Mouse (Mus musculus) stomach, embryonic 15.5 days (tissue): ENCODE data around the gene Gm9195. TPM values are rescaled to one million over a fixed set of nuclear protein-coding genes. Genes with fewer than 3 reads are reported as not detected.

ENCODE experiments used
- ATAC-seq: fragments of 200-750 bp; cut with Nextera tagmentation; 2 replicates; pipeline ENCODE4 v1.8.0; 2017; ENCODE audit warnings: low read depth, moderate number of reproducible peaks, moderate TSS enrichment; ENCODE audit not compliant: insufficient read depth, low FRiP score
- H3K27ac ChIP-seq: fragments of 300-500 bp; sonication (generic); 2 replicates; pipeline ENCODE4 v1.5.1; 2015; ENCODE audit warnings: mild to moderate bottlenecking, inconsistent platforms
- H3K27me3 ChIP-seq: fragments of 300-500 bp; sonication (generic); replicated peaks from 2 replicates; pipeline ENCODE4 v1.6.1; 2015; ENCODE audit warnings: inconsistent platforms
- H3K36me3 ChIP-seq: fragments of 300-500 bp; sonication (generic); 2 replicates; pipeline ENCODE4 v1.6.1; 2015; ENCODE audit warnings: inconsistent platforms
- H3K4me1 ChIP-seq: fragments of 300-500 bp; sonication (generic); 2 replicates; pipeline ENCODE4 v1.6.1; 2015; ENCODE audit warnings: inconsistent platforms
- H3K4me2 ChIP-seq: fragments of 300-500 bp; sonication (generic); 2 replicates; pipeline ENCODE4 v1.6.1; 2015; ENCODE audit warnings: mild to moderate bottlenecking, inconsistent platforms
- H3K4me3 ChIP-seq: fragments of 300-500 bp; sonication (generic); replicated peaks from 2 replicates; pipeline ENCODE4 v1.5.1; 2015; ENCODE audit warnings: inconsistent platforms
- H3K9ac ChIP-seq: fragments of 300-500 bp; sonication (generic); 2 replicates; pipeline ENCODE4 v1.6.1; 2015; ENCODE audit warnings: inconsistent platforms
- H3K9me3 ChIP-seq: fragments of 300-500 bp; sonication (generic); 2 replicates; pipeline ENCODE4 v1.6.1; 2016; ENCODE audit warnings: inconsistent platforms
- WGBS: fragments of 180-500 bp; shearing (Covaris S2); methylation state at CpG from one replicate; pipeline ENCODE4 v1.1.7; 2015; 5-methylcytosine and 5-hydroxymethylcytosine counted together
- polyA plus RNA-seq: library from polyadenylated mRNA; unstranded; fragments of >200 nt; fragmentation: Nextera tagmentation; extraction: Ambion mirVana; gene quantifications from 2 replicates; pipeline ENCODE4 v1.2.1, GENCODE M21; 2015

Gene Gm9195
- polyA plus RNA-seq, 1 experiment from 2014 or later, result not detected

DNA sequence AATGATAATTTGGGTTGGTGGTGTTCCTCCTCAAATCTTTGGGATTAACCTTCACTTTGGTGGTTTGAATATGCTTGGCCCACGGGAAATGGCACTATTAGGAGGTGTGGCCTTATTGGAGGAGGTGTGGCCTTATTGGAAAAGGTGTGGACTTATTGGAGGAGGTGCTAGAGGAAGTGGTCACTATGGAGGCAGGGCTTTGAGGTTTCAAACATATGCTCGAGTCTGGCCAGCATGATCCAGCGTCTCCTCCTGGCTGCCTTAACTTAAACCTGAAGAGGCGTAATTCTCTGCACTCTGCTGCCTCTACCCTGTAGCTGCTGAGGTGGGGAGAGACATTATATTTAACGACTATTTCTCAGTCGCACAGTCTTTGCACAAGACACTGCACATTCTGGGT is 11.6 kb upstream of the Gm9195 start:
- Histone ChIP-seq H3K27me3 (no peaks in the 10 kb centered on the region), H3K36me3 (no peaks in the 10 kb centered on the region), H3K9ac (no peak overlapping the region), H3K4me1 (0 out of 2 replicates have a peak, but pooled peaks cover 3% of the 10 kb centered on the region), H3K27ac (no peak overlapping the region), H3K4me2 (no peak overlapping the region), H3K4me3 (no peak overlapping the region), H3K9me3 (no peaks in the 10 kb centered on the region)
- no peak for ATAC-seq
- 48% methylated on average over 6 of the region's 6 CpGs for WGBS

DNA sequence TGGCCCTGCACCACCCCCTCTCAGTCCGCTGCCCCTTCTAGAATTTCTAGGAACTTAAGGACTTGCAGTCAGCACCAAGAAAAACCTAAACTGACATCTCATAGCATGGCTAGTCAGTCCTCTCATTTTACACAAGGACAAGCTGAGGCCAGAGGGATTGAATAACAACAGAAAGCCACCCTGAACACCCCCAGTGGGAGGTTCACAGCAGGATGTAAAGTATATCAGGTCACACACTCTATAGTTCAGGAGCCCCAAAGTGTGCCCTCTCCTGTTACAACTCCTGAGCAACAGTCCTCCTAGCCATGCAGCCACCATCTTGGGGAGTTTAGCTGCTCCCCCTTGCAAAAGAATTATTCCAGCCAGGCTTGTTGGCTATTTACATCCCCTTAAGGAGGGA is 2.1 kb upstream of the Gm9195 start:
- ATAC-seq, result no peak
- H3K27me3 ChIP-seq, result no peaks in the 10 kb centered on the region
- no peak overlapping the region for H3K4me2 ChIP-seq
- no peaks in the 10 kb centered on the region for H3K4me1 ChIP-seq
- H3K27ac ChIP-seq, result no peak overlapping the region
- WGBS, result 79% methylated on average over 1 of the region's 1 CpGs
- no peak overlapping the region for H3K4me3 ChIP-seq
- H3K9me3 ChIP-seq, result no peaks in the 10 kb centered on the region
- H3K9ac ChIP-seq, result no peak overlapping the region
- H3K36me3 ChIP-seq, result no peaks in the 10 kb centered on the region

DNA sequence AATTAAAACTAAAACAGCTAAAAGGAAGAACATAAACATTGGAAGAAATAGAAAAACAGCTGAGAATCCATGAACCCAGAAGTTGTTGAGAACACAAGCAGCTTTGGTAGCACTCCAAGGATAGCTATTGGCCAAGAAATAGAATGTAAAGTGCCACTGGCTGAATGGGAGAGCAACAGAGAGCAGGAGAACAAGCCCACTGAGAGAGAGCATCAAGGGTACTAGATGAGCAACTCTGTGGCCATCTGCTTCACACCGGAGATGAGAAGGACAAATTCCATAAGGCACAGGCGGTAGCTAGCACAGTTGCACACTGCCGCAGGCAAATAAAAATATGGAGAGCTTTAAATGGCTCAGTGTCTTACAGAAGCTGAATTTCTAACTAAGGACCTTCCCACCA is 1.3 kb downstream of the Gm9195 start:
- Histone ChIP-seq H3K36me3 (no peaks in the 10 kb centered on the region), H3K9ac (no peak overlapping the region), H3K27me3 (no peaks in the 10 kb centered on the region), H3K4me2 (no peak overlapping the region), H3K9me3 (no peaks in the 10 kb centered on the region), H3K27ac (no peak overlapping the region), H3K4me3 (no peak overlapping the region), H3K4me1 (no peaks in the 10 kb centered on the region)
- 88% methylated on average over 3 of the region's 3 CpGs for WGBS
- ATAC-seq, result no peak

DNA sequence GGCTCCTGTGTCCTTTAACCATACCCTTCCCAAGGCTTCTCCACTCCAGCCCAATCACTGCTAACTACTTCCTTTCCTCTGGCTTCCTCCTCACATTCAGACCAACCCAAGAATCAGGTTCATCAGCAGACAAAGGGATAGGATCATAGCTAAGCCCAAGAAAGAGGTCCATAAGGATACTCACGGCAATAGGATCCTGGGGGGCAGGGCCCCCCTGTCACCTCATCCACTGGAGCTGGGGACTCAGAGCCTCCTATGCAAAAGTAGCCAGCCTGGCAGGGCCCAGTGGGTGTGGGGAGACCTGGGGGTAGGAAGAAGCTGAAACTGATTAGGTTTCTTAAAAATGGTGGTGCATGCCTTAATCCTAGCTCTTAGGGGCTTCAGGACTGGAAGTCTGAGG is 17.1 kb downstream of the Gm9195 start:
- WGBS, result 79% methylated on average over 1 of the region's 1 CpGs

DNA sequence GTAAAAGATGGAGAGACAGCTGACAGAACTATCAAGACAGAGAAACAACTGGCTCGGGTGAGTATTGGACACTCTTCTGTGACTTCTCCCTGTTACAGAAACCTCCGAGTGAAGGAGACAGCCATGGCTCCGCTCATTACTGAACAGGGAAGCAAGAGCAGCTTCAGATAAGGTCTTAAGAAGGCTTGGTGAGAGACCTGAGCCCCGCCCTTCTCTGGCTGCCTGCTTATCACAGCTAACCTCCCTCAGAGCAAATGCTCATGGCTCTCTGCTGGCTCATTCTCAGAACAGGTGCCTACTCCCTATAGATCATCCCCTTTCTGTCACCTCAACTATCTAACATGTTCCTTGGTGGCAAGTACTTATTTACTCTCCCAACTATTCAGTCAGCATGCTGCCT is 23.2 kb downstream of the Gm9195 start:
- H3K4me3 ChIP-seq, result no peak overlapping the region
- no peak overlapping the region for H3K27ac ChIP-seq
- H3K9ac ChIP-seq, result no peak overlapping the region
- 59% methylated on average over 4 of the region's 4 CpGs for WGBS
- no peaks in the 10 kb centered on the region for H3K36me3 ChIP-seq
- no peaks in the 10 kb centered on the region for H3K4me1 ChIP-seq
- no peak overlapping the region for H3K4me2 ChIP-seq
- no peaks in the 10 kb centered on the region for H3K9me3 ChIP-seq
- no peak for ATAC-seq
- no peaks in the 10 kb centered on the region for H3K27me3 ChIP-seq

More for the DNA sequence above, 17.1 kb downstream of the Gm9195 start:
- Histone ChIP-seq H3K27me3 (no peaks in the 10 kb centered on the region), H3K4me2 (no peak overlapping the region), H3K27ac (no peak overlapping the region), H3K9ac (no peak overlapping the region), H3K9me3 (no peaks in the 10 kb centered on the region), H3K4me3 (no peak overlapping the region), H3K4me1 (no peaks in the 10 kb centered on the region), H3K36me3 (no peaks in the 10 kb centered on the region)
- no peak for ATAC-seq

DNA sequence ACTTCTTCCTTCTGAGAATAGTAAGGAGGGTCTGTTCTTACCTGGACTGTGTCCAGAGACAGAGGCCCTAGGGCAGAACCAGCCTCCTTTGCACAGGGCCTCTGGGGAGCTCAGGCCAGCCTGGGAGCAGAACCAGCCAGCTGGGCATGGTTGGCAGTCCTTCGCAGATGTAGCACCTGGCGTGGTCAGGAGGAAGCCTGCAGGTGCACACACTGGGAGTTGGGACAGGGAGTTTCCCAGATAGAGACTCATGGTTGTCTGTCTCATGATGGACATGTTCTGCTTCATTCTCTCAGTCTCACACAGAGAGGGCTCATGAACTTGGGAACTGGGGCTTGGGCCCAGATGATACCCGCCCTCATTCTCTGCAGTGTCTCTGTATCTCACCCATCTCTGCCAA is 25.3 kb downstream of the Gm9195 start:
- Histone ChIP-seq H3K4me3 (no peak overlapping the region), H3K27ac (no peak overlapping the region), H3K27me3 (no peaks in the 10 kb centered on the region), H3K36me3 (no peaks in the 10 kb centered on the region), H3K9me3 (no peaks in the 10 kb centered on the region), H3K9ac (no peak overlapping the region), H3K4me2 (no peak overlapping the region), H3K4me1 (no peaks in the 10 kb centered on the region)
- no peak for ATAC-seq
- whole genome bisulfite sequencing, result 89% methylated on average over 3 of the region's 3 CpGs

DNA sequence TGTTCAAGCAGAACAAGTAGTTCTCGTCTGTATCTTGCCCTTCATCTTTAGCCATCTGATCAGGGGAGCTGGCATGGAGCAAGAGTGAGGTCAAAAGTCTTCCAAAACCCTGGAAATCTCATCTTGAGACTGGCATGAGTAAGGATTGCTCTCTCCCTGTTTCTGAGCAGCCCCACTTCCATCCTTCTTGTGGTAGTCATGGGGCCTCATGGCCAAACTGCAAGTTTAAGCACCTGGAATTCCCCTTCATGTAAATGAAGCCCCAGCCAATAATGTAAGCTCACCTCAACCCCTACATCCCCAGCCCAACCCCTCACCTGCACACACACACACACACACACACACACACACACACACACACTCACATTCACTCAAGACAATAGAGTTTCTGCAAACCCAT is 30.0 kb downstream of the Gm9195 start:
- Histone ChIP-seq H3K4me2 (no peak overlapping the region), H3K27ac (no peak overlapping the region), H3K4me1 (no peaks in the 10 kb centered on the region), H3K9me3 (no peaks in the 10 kb centered on the region), H3K4me3 (no peak overlapping the region), H3K27me3 (no peaks in the 10 kb centered on the region), H3K9ac (no peak overlapping the region), H3K36me3 (no peaks in the 10 kb centered on the region)
- 59% methylated on average over 1 of the region's 1 CpGs for WGBS
- no peak for ATAC-seq

DNA sequence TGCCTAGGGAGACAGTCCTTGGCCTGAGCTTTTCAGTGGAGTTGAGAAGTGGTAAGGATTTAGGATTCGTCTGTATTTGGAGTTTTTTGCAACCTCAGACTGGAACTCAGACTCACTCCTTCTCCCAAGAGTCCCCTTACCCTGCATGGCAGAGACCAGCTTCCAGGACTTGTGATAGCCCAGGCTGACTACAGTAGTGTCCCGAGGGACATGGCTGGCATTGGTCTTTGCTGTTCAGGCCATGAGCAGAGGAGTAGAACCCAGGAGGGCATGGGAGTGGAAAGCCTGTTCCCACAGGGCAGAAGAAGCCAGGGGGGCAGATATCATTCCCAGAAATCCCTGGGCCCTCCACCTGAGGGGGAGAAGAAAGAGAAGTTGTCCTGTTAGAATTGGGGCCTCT is 31.3 kb downstream of the Gm9195 start:
- Histone ChIP-seq H3K36me3 (no peaks in the 10 kb centered on the region), H3K27me3 (no peaks in the 10 kb centered on the region), H3K9ac (no peak overlapping the region), H3K27ac (no peak overlapping the region), H3K4me1 (no peaks in the 10 kb centered on the region), H3K9me3 (no peaks in the 10 kb centered on the region), H3K4me2 (no peak overlapping the region), H3K4me3 (no peak overlapping the region)
- WGBS, result 65% methylated on average over 2 of the region's 2 CpGs
- no peak for ATAC-seq

DNA sequence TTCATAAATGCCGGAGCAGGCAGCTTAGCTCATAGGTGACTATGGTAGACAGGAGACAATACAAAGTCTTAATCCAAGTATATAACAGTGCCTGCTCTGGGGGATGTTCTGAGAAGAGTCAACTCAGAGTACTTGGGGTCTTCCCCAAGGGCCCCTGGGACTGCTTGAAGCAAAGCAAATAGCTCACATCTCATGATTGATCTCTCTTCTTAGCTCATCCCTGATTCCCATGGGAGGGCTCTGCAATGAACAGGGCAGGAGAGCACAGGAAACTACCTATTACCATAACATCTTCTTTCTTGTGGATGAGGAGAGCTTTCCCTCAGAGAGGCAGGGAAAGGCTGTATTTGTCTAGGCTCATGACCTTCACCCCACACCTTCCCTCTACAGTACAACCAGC is 32.7 kb downstream of the Gm9195 start:
- H3K9me3 ChIP-seq, result no peaks in the 10 kb centered on the region
- no peak overlapping the region for H3K27ac ChIP-seq
- no peak for ATAC-seq
- no peaks in the 10 kb centered on the region for H3K27me3 ChIP-seq
- H3K4me3 ChIP-seq, result no peak overlapping the region
- WGBS, result 94% methylated on average over 1 of the region's 1 CpGs
- no peaks in the 10 kb centered on the region for H3K4me1 ChIP-seq
- H3K9ac ChIP-seq, result no peak overlapping the region
- no peak overlapping the region for H3K4me2 ChIP-seq
- H3K36me3 ChIP-seq, result no peaks in the 10 kb centered on the region

DNA sequence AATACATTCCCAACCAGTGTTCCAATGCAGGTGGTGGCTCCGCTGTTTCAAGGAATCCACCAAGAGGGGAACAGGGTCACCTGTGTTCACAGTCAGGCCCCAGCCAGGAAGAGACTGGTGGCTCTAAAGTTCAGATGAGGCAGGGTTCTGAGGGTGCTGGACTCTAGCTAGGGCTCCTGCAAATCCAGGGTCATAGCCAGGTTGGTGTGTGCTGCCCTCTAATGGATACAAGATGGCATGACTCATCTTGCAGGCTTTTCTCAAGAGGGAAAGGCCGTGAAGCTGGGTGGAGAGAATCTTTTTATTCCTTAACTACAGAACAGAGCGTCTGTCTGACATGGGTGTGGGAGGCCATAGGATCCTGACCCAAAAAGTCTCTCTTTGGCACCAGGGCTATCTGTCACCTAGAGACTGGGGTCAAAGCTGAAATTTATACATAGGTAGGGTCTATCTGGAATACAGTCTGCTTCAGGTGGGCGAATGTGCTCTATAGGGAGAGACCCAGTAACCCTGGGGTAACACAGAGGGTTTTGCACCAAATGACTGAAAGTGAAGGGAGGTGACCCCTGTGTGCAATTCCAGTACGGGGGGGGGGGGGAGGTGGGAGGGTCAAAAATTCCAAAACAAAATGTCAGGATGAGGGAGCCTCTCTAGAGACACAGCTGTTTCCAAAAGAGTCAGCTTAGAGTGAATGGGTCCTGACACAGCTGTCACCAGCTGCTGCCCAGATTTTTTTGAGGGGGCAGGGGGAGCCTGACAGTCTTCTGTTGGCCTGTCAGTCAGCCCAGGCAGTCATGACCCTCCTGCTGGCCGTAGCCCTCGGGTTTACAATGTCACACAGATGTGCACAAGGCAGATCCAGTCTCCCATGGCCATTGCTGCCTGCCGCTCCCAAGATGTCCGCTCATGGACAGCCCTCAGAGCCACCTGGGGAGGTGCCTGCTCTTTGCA is 44.2 kb downstream of the Gm9195 start:
- no peaks in the 10 kb centered on the region for H3K4me1 ChIP-seq
- WGBS, result 51% methylated on average over 9 of the region's 9 CpGs
- no peak for ATAC-seq

DNA sequence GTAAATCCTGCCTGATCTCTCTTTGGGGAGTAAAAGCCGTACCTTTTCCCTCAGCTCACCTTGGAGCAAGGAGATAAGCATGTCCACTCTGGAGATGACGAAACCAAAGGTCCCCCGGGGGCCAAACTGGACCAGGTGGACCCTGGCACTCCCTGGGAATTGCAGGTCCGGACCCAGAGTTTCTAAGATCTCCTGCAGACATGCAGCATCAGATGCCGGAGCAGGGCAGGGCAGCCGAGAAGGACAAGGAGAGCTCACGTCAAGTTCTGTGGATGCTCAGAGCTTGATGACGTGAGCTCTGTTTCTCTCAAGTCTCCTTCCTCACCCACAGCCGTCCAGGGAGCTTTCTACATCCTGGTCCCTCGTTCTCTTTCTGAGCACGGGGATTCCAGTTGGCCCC is 48.7 kb downstream of the Gm9195 start:
- Histone ChIP-seq H3K27ac (no peak overlapping the region), H3K9ac (no peak overlapping the region), H3K36me3 (no peaks in the 10 kb centered on the region), H3K27me3 (no peaks in the 10 kb centered on the region), H3K4me1 (no peaks in the 10 kb centered on the region), H3K4me2 (no peak overlapping the region), H3K4me3 (no peak overlapping the region), H3K9me3 (no peaks in the 10 kb centered on the region)
- ATAC-seq, result no peak
- 72% methylated on average over 11 of the region's 11 CpGs for WGBS

More for the DNA sequence above, 44.2 kb downstream of the Gm9195 start:
- Histone ChIP-seq H3K36me3 (no peaks in the 10 kb centered on the region), H3K9ac (no peak overlapping the region), H3K4me3 (no peak overlapping the region), H3K27me3 (no peaks in the 10 kb centered on the region), H3K4me2 (no peak overlapping the region), H3K9me3 (no peaks in the 10 kb centered on the region), H3K27ac (no peak overlapping the region)

DNA sequence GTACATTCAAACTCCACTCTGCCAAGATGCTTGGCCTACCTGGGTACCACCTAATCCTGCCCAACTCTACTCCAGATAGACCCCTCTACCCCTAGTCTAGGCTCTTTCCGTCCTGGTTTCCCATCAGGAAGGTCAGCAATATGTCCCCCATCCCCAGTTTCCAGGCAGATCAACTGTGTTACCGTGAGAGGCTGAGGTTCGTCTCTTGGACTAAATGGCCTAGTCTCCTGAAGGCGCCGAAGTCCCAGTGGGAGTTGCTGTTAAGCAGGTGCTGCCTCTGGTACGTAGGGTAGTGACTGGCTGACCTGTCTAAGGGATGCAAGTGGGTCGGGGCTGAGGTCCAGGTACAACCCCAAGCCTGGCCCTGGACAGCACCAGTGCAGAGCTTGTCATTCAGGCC is 50.7 kb downstream of the Gm9195 start:
- Histone ChIP-seq H3K4me1 (no peaks in the 10 kb centered on the region), H3K4me2 (no peak overlapping the region), H3K27me3 (no peaks in the 10 kb centered on the region), H3K4me3 (no peak overlapping the region), H3K27ac (no peak overlapping the region), H3K36me3 (no peaks in the 10 kb centered on the region), H3K9ac (no peak overlapping the region), H3K9me3 (no peaks in the 10 kb centered on the region)
- no peak for ATAC-seq
- WGBS, result 88% methylated on average over 7 of the region's 7 CpGs
